Mouse (Mus musculus) liver, embryonic 16.5 days (tissue): ENCODE measurements around the gene Tmem56. TPM values are rescaled to one million over a fixed set of nuclear protein-coding genes. Genes with fewer than 3 reads are reported as not detected.

Source experiments
- ATAC-seq: fragments of 200-750 bp; cut with Nextera tagmentation; 2 replicates; pipeline ENCODE4 v1.8.0; 2017; ENCODE audit warnings: low read depth, mild to moderate bottlenecking, moderate number of reproducible peaks, moderate library complexity
- H3K27ac ChIP-seq: fragments of 300-500 bp; sonication (generic); 2 replicates; pipeline ENCODE4 v1.5.1; 2014; ENCODE audit warnings: mild to moderate bottlenecking, low read length
- H3K27me3 ChIP-seq: fragments of 300-500 bp; sonication (generic); 2 replicates; pipeline ENCODE4 v1.6.1; 2014; ENCODE audit warnings: low read depth, low read length, mixed read lengths; ENCODE audit not compliant: control insufficient read depth, insufficient read depth
- H3K36me3 ChIP-seq: fragments of 300-500 bp; sonication (generic); 2 replicates; pipeline ENCODE4 v1.6.1; 2014; ENCODE audit warnings: mild to moderate bottlenecking; ENCODE audit not compliant: control insufficient read depth, insufficient read depth
- H3K4me1 ChIP-seq: fragments of 300-500 bp; sonication (generic); 2 replicates; pipeline ENCODE4 v1.6.1; 2014; ENCODE audit warnings: low read depth, low read length, mixed read lengths; ENCODE audit not compliant: control insufficient read depth
- H3K4me2 ChIP-seq: fragments of 300-500 bp; sonication (generic); 2 replicates; pipeline ENCODE4 v1.6.1; 2014; ENCODE audit warnings: low read depth, low read length, mixed read lengths
- H3K4me3 ChIP-seq: fragments of 300-500 bp; sonication (generic); 2 replicates; pipeline ENCODE4 v1.5.1; 2014; ENCODE audit warnings: low read depth, mild to moderate bottlenecking, low read length
- H3K9ac ChIP-seq: fragments of 300-500 bp; sonication (generic); 2 replicates; pipeline ENCODE4 v1.6.1; 2014; ENCODE audit warnings: low read depth, low read length
- H3K9me3 ChIP-seq: fragments of 300-500 bp; sonication (generic); replicated peaks from 2 replicates; pipeline ENCODE4 v1.6.1; 2016; ENCODE audit warnings: low read length; ENCODE audit not compliant: control insufficient read depth
- WGBS: fragments of 180-500 bp; shearing (Covaris S2); extraction: QIAGEN DNeasy Blood & Tissue Kit; methylation state at CpG from one replicate; pipeline ENCODE4 v1.1.7; 2014; ENCODE audit not compliant: insufficient replicate concordance; 5-methylcytosine and 5-hydroxymethylcytosine counted together
- polyA plus RNA-seq: library from polyadenylated mRNA; unstranded; fragments of >200 nt; fragmentation: Nextera tagmentation; extraction: Ambion mirVana; gene quantifications from 2 replicates; pipeline ENCODE4 v1.2.1, GENCODE M21; 2015

Gene Tmem56
- polyA plus RNA-seq, 1 experiment from 2014 or later = 12.8 TPM

- ATAC-seq = no peak
- peaks cover 19% of the 10 kb centered on the region for H3K4me1 ChIP-seq
- no peak overlapping the region for H3K4me2 ChIP-seq
- H3K9me3 ChIP-seq = no peaks in the 10 kb centered on the region
- H3K4me3 ChIP-seq = no peak overlapping the region
- 92% methylated on average over 19 of the region's 19 CpGs for WGBS
- no peak overlapping the region for H3K9ac ChIP-seq
- H3K36me3 ChIP-seq = peaks cover 22% of the 10 kb centered on the region
- H3K27me3 ChIP-seq = no peaks in the 10 kb centered on the region
- H3K27ac ChIP-seq = no peak overlapping the region
Observed at GRCm38 (mm10) chr3:121206202-121206882, 76.6 kb downstream of the Tmem56 start.

- Histone ChIP-seq H3K9ac (no peak overlapping the region), H3K4me1 (peaks cover 31% of the 10 kb centered on the region), H3K36me3 (peaks cover 13% of the 10 kb centered on the region), H3K4me3 (no peak overlapping the region), H3K27me3 (no peaks in the 10 kb centered on the region), H3K4me2 (no peak overlapping the region), H3K27ac (peak overlapping the region; percentile 36), H3K9me3 (no peaks in the 10 kb centered on the region)
- no peak for ATAC-seq
- WGBS = 85% methylated on average over 2 of the region's 2 CpGs
Observed at GRCm38 (mm10) chr3:121202638-121203037, 80.3 kb downstream of the Tmem56 start.

GRCm38 (mm10) chr3:121201012-121201747 lies 81.7 kb downstream of the Tmem56 start:
- Histone ChIP-seq H3K27ac (peak overlapping the region; percentile 96), H3K4me3 (peak overlapping the region; percentile 32), H3K9ac (peak overlapping the region; percentile 44)

DNA sequence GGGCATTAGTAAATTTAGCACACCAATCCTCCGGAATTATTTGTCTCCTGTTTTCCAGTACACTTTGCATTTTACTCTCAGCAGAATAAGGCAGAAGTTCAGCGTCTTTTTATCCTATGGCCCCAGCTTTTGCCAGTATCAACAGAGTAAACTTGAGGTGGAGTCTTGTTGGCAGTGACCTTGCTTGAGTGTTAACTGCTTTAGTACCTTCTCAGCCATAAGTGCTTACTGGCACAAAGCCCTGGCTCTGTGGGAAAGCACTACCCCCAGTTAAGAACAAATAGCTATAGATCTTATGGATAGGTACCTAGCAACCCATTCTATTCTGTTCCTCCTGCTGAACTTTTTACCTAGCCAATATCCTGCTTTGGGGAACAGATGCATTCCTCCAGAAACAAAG lies 93.7 kb downstream of the Tmem56 start:
- H3K27ac ChIP-seq = no peak overlapping the region
- no peaks in the 10 kb centered on the region for H3K27me3 ChIP-seq
- ATAC-seq = no peak
- WGBS = 64% methylated on average over 2 of the region's 2 CpGs
- no peak overlapping the region for H3K4me3 ChIP-seq
- no peaks in the 10 kb centered on the region for H3K9me3 ChIP-seq
- H3K4me1 ChIP-seq = no peaks in the 10 kb centered on the region
- H3K4me2 ChIP-seq = no peak overlapping the region
- H3K36me3 ChIP-seq = no peaks in the 10 kb centered on the region
- no peak overlapping the region for H3K9ac ChIP-seq

More at GRCm38 (mm10) chr3:121201012-121201747, 81.7 kb downstream of the Tmem56 start:
- WGBS = 12% methylated on average over 11 of the region's 11 CpGs
- no peaks in the 10 kb centered on the region for H3K27me3 ChIP-seq
- H3K4me1 ChIP-seq = peaks cover 31% of the 10 kb centered on the region
- H3K36me3 ChIP-seq = peaks cover 2% of the 10 kb centered on the region
- no peaks in the 10 kb centered on the region for H3K9me3 ChIP-seq
- peak; percentile 100 for ATAC-seq
- peak overlapping the region; percentile 65 for H3K4me2 ChIP-seq

DNA sequence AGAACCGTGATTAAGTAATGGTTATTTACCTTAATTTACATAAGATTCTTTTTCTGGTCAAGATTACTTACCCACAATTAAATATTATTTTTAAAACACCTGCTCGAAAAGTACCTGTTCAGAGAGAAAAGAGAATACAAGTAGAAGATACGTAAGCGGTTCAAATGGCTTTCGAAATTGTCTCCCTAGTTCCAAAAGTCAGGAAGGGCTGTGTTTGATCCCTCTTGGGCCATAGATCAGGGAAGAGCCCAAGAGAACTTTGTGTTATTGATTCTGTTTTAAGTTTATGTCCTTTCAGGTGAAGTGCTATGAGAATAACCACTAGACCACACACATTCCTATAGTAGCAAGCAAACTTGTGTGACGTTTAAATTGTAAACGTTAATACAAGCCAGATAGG lies 95.4 kb downstream of the Tmem56 start:
- H3K4me3 ChIP-seq = no peak overlapping the region
- no peak overlapping the region for H3K27ac ChIP-seq
- 69% methylated on average over 7 of the region's 7 CpGs for WGBS
- no peak for ATAC-seq
- H3K9me3 ChIP-seq = no peaks in the 10 kb centered on the region
- no peaks in the 10 kb centered on the region for H3K27me3 ChIP-seq
- H3K4me1 ChIP-seq = no peaks in the 10 kb centered on the region
- no peaks in the 10 kb centered on the region for H3K36me3 ChIP-seq
- no peak overlapping the region for H3K4me2 ChIP-seq
- H3K9ac ChIP-seq = no peak overlapping the region

DNA sequence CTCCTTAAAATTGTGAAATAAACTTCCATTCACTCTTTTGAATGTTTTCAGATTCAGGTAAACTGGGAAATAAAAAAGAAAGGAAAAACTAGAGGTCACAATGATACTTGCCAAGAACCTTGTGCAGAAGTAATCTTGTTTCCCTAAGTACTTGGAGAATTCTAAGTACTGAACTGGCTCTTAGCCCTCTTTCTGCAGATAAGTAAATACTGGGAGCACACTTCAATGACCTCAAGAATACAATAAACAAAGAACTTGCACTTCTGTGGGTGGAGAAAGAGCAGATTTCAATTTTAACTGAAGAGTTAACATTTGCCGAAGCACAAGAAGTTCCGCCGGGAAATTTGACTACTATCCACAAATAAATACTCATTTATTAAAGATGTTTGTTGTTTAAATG lies 96.0 kb downstream of the Tmem56 start:
- Histone ChIP-seq H3K9me3 (no peaks in the 10 kb centered on the region), H3K4me3 (no peak overlapping the region), H3K9ac (no peak overlapping the region), H3K27me3 (no peaks in the 10 kb centered on the region), H3K4me2 (no peak overlapping the region), H3K36me3 (no peaks in the 10 kb centered on the region), H3K27ac (no peak overlapping the region), H3K4me1 (no peaks in the 10 kb centered on the region)
- 75% methylated on average over 3 of the region's 3 CpGs for WGBS
- ATAC-seq = no peak

- Histone ChIP-seq H3K9me3 (no peaks in the 10 kb centered on the region), H3K27me3 (no peaks in the 10 kb centered on the region), H3K4me3 (no peak overlapping the region), H3K36me3 (no peaks in the 10 kb centered on the region), H3K27ac (no peak overlapping the region), H3K9ac (no peak overlapping the region), H3K4me1 (no peaks in the 10 kb centered on the region), H3K4me2 (no peak overlapping the region)
- WGBS = 74% methylated on average over 3 of the region's 3 CpGs
- no peak for ATAC-seq
Observed at GRCm38 (mm10) chr3:121185197-121185596, 97.7 kb downstream of the Tmem56 start.

GRCm38 (mm10) chr3:121176011-121176410 lies 106.9 kb downstream of the Tmem56 start:
- ATAC-seq = no peak

DNA sequence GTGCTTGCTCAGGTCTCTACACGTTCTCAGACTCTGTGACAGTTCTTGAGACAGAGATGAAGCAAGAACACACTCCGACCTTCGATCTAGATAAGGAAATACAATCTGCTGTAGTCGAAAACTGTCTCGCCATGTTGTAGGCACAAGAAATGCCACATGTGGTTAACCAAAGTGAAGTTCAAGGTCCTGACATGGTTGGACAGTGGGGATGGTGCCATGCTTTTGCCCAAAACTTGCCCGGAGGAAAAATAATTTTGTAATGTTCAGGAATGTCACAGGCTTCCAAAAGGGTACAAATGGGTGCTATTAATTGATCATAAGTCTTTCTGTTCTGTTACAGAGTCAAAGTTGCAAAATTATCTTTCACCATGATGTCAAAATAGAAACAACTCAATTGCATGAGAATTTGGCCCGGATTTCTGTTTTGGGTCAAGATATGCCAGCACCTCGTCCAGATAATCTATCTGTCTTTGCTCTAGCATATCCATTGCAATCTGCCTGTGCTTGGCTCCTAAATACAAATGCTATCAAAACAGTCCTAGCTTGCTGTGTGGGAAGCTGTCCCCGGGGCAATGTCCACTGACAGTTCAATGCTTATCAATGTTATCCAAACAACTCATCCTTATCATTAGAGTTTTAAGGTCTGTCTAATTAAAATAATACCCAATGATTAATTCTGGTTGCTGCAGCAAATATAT lies 108.5 kb downstream of the Tmem56 start:
- Histone ChIP-seq H3K9ac (no peak overlapping the region), H3K27me3 (no peaks in the 10 kb centered on the region), H3K9me3 (no peaks in the 10 kb centered on the region), H3K4me3 (no peak overlapping the region), H3K27ac (no peak overlapping the region), H3K4me1 (peaks cover 28% of the 10 kb centered on the region), H3K4me2 (no peak overlapping the region), H3K36me3 (no peaks in the 10 kb centered on the region)
- WGBS = 26% methylated on average over 9 of the region's 9 CpGs
- no peak for ATAC-seq

More at GRCm38 (mm10) chr3:121176011-121176410, 106.9 kb downstream of the Tmem56 start:
- no peak overlapping the region for H3K4me2 ChIP-seq
- H3K9ac ChIP-seq = no peak overlapping the region
- H3K36me3 ChIP-seq = no peaks in the 10 kb centered on the region
- no peak overlapping the region for H3K4me3 ChIP-seq
- 76% methylated on average over 1 of the region's 1 CpGs for WGBS
- no peaks in the 10 kb centered on the region for H3K9me3 ChIP-seq
- peaks cover 12% of the 10 kb centered on the region for H3K4me1 ChIP-seq
- no peak overlapping the region for H3K27ac ChIP-seq
- H3K27me3 ChIP-seq = no peaks in the 10 kb centered on the region
